Mouse (Mus musculus) cerebellum, adult 2 months (tissue): Measurements from ENCODE around the gene Fam193b.

Experiments
- CTCF ChIP-seq: fragments of 200-500 bp; IDR thresholded peaks from 2 replicates; pipeline ENCODE4 v1.5.1; 2011; ENCODE audit warnings: low read depth, mild to moderate bottlenecking, control low read depth, low read length, moderate library complexity, borderline replicate concordance; ENCODE audit not compliant: insufficient read depth
- POLR2A ChIP-seq: fragments of 200-500 bp; IDR thresholded peaks from 2 replicates; pipeline ENCODE4 v1.6.1; 2011; ENCODE audit warnings: low read length, control low read depth, borderline replicate concordance; ENCODE audit not compliant: insufficient read depth

DNA sequence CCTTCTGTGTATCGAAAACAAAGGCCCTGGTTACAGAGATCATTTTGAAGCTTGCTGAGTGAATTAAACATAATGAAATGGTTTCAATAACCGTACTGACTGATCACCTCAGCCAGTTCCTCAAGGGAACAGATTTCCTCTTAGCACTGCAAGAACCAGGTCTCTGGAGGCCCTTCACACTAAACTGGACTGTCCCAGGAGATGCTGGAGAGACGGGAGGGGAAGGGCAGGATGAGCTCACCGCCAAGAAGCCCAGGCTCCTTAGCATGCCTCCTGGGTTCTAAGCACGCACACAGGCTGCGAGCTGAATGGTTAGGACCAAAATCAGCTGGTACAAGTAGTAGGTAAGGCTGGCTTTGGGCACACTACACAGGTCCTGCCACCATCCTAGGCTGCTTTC lies 3.9 kb downstream of the Fam193b start:
- TF ChIP-seq CTCF: no peak
- no peak for TF ChIP-seq POLR2A
